Comparison of ENCODE assay signal across 30 mouse cellular contexts in the genomic region with DNA sequence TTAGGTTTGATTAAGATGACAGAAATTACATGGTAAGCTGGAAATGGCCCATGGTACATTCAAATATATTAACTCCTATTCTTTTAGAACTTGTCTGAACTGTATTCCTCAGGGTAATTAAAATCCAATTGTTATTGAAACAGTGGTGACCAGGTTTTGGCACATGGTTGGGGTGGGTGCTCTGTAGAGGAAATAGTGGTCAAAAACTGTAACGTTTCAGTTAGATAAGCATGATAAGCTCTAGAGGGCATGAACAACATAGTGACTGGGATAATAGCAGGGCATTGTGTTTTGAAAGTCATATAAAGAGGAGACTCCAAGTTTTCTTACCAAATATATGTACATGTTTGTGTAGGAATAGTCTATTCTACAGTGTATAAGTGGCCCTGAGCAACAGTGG. TPM values are rescaled to one million over a fixed set of nuclear protein-coding genes. Genes with fewer than 3 reads are reported as not detected.
"Had no signal": no experiment of that assay in that cellular context is flagged by ENCODE, and none has a peak within 500 bp of the region (broad histone marks: within the 10 kb centered on the region; RNA-seq: fewer than 3 reads in every experiment).

No protein-coding gene starts in this region.

- H3K9me3 ChIP-seq: kidney, embryonic 15.5 days; limb, embryonic 12.5 days; limb, embryonic 15.5 days; lung, embryonic 15.5 days; midbrain, embryonic 12.5 days; midbrain, embryonic 15.5 days; neural tube, embryonic 12.5 days; neural tube, embryonic 15.5 days had no signal

- H3K27me3 ChIP-seq: kidney, embryonic 15.5 days; limb, embryonic 12.5 days; limb, embryonic 15.5 days; lung, embryonic 15.5 days; midbrain, embryonic 12.5 days; midbrain, embryonic 15.5 days; neural tube, embryonic 12.5 days; neural tube, embryonic 15.5 days had no signal

- DNase-seq: kidney, adult 8-10 months; kidney, postnatal 10 days; kidney, postnatal 36 days; layer of hippocampus, postnatal 36 days; left cerebral cortex, postnatal 4 days; liver, postnatal 0 days; lung, postnatal 10 days; lung, postnatal 36 days; retina, postnatal 1 day; thymus, adult 2 months; thymus, postnatal 14 days; thymus, postnatal 4 days had no signal

- H3K36me3 ChIP-seq: kidney, embryonic 15.5 days; limb, embryonic 12.5 days; limb, embryonic 15.5 days; lung, embryonic 15.5 days; midbrain, embryonic 12.5 days; midbrain, embryonic 15.5 days; neural tube, embryonic 12.5 days; neural tube, embryonic 15.5 days had no signal

- ATAC-seq: liver, postnatal 0 days; midbrain, embryonic 15.5 days had no signal

- H3K4me3 ChIP-seq: kidney, embryonic 15.5 days; left cerebral cortex, adult 2 months; limb, embryonic 12.5 days; limb, embryonic 15.5 days; lung, embryonic 15.5 days; midbrain, embryonic 12.5 days; midbrain, embryonic 15.5 days; neural tube, embryonic 12.5 days; neural tube, embryonic 15.5 days had no signal

- H3K4me1 ChIP-seq: kidney, embryonic 15.5 days; limb, embryonic 15.5 days; lung, embryonic 15.5 days; midbrain, embryonic 12.5 days; midbrain, embryonic 15.5 days; neural tube, embryonic 12.5 days; neural tube, embryonic 15.5 days had no signal

RNA-seq across cellular contexts. Expression of a gene that starts 55.9 kb away (rescaled TPM):
- total RNA-seq: layer of hippocampus, adult 8-10 months; layer of hippocampus, postnatal 10 days; layer of hippocampus, postnatal 36 days; left cerebral cortex, adult 2 months; left cerebral cortex, postnatal 14 days; left cerebral cortex, postnatal 4 days had no signal
- polyA plus RNA-seq: kidney, embryonic 15.5 days; limb, embryonic 12.5 days; limb, embryonic 15.5 days; liver, embryonic 11.5 days; liver, embryonic 14.5 days; liver, postnatal 0 days; lung, embryonic 15.5 days; midbrain, embryonic 12.5 days; midbrain, embryonic 15.5 days; neural tube, embryonic 12.5 days; neural tube, embryonic 15.5 days; small intestine, adult 2 months; spleen, adult 2 months; stomach, embryonic 14.5 days; stomach, postnatal 0 days; thymus, adult 2 months had no signal
